Mouse (Mus musculus): ENCODE measurements around the gene Fam216a.
A peak's percentile ranks its signal among the peaks of the same experiment; 100 is the strongest.

Fam216a gene

GRCm38 (mm10) chr5:122391178-122391785, 19.1 kb upstream of the Fam216a start:
- no peak for DNase-seq (ENCODE audit: inconsistent ontology term)

DNA sequence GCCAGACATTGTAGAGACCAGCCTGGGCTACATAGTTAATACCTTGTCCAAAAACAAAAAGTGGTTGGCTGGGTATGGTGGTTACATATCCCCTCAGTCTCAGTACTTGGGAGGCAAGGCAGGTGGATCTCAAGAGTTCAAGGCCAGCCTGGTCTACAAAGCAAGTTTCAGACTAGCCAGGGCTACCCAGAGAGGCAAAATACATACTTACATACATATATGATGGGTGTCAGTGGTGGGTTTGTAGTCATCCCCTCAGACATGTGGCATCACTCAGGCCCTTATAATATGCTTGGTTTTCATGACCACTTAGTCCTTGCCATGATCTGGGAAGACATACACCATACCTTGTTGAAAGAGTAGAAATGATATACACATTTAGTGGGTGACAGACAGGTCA, 18.5 kb upstream of the Fam216a start:
- DNase-seq (ENCODE audit: inconsistent ontology term), result no peak

DNA sequence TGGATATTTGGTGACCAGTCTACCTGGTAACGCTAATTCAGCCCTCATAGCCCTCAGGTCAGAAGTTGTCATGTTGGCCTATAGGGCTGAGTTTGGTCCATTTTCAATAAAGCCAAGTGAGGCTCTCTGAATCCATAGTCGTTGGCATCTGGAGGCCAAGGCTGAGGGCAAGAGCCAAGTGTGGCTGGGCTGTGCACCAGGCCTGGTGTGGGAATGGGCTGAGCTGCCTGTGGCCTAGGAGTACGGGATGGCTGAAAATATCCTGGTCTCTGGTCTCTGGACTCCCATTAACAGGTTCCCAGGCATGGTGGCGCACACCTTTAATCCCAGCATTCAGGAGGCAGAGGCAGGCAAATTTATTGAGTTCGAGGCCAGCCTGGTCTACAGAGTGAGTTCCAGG, 17.8 kb upstream of the Fam216a start:
- no peak for DNase-seq (ENCODE audit: inconsistent ontology term)

- DNase-seq (ENCODE audit: inconsistent ontology term), result peak; percentile 65
Observed at GRCm38 (mm10) chr5:122379374-122380155, 7.4 kb upstream of the Fam216a start.

DNA sequence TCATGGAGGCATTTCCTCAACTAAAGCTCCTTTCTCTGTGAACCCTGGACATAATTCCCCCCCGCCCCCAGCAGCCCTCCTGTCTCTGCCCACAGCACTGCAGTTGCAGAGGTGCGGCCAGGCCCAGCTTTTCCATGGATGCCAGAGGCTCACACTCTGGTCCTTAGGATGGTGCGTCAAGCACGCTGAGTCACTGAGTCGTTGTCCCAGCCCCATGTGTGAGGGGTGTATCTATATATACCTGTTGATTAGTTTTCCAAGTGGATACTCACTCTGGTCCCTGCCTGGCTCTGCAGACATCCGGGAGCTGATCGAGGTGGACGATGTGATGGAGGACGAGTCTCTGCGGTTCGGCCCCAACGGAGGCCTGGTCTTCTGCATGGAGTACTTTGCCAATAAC, 6.0 kb upstream of the Fam216a start:
- DNase-seq (ENCODE audit: inconsistent ontology term), result no peak

GRCm38 (mm10) chr5:122377101-122377833, 5.1 kb upstream of the Fam216a start:
- DNase-seq (ENCODE audit: inconsistent ontology term), result no peak

GRCm38 (mm10) chr5:122372878-122373277, 714 bp upstream of the Fam216a start:
- no peak for DNase-seq (ENCODE audit: inconsistent ontology term)

- DNase-seq (ENCODE audit: inconsistent ontology term), result no peak
Observed at GRCm38 (mm10) chr5:122371591-122372191, 473 bp downstream of the Fam216a start, which contains the start of gene Gpn3. Gene Gpn3 (plus strand): TSS chr5:122371876.

GRCm38 (mm10) chr5:122354492-122355067, 17.6 kb downstream of the Fam216a start:
- no peak for DNase-seq (ENCODE audit: inconsistent ontology term)

- peak; percentile 99 for DNase-seq (ENCODE audit: inconsistent ontology term)
Observed at GRCm38 (mm10) chr5:122353807-122354491, 18.2 kb downstream of the Fam216a start, which contains the start of the genes Rad9b and Vps29. Gene Rad9b (minus strand): TSS chr5:122354233. Gene Vps29 (plus strand): TSS chr5:122354369.

- DNase-seq (ENCODE audit: inconsistent ontology term), result no peak
Observed at GRCm38 (mm10) chr5:122345777-122346176, 26.4 kb downstream of the Fam216a start.

- peak; percentile 44 for DNase-seq (ENCODE audit: inconsistent ontology term)
Observed at GRCm38 (mm10) chr5:122344260-122344659, 27.9 kb downstream of the Fam216a start.

DNA sequence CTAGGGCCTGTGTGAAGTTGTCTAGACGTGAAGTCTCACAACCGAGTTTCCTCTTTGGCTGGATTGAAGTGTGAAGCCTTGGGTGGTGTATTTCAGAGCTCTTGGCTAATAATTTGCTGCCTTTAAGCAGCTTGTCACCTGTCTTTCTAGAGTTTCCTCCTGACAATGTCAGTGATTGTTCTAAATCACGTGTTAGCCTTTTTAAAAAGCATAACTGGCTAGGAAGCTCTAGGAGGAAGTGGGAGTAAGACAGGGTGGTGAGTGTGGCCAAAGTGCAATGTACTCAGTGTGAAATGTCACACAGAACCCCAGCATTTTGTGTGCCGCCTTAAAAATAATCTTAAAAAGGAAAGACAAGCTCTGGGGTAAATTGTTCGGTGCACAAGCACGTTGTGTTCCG, 28.4 kb downstream of the Fam216a start:
- no peak for DNase-seq (ENCODE audit: inconsistent ontology term)

GRCm38 (mm10) chr5:122342874-122343273, 29.3 kb downstream of the Fam216a start:
- no peak for DNase-seq (ENCODE audit: inconsistent ontology term)

- no peak for DNase-seq (ENCODE audit: inconsistent ontology term)
Observed at GRCm38 (mm10) chr5:122336554-122337294, 35.4 kb downstream of the Fam216a start.

DNA sequence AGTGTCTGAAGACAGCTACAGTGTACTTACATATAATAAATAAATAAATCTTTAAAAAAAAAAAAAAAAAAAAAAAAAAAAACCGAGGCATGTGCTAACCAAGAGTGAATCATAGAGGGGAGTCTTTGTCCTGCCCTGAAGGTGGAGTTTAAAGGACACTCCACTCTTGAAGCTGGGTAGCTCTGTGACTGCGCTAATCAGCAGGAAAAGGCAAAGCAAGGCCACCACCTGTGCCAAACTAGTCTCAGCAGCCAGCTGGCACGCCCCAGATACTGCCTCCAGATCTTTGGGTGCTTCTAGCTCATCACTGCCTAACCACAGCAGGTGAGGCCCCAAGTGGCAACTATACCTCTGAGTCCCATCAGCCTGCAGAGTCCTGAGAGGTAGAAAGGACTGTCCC, 37.5 kb downstream of the Fam216a start:
- DNase-seq (ENCODE audit: inconsistent ontology term), result no peak

DNA sequence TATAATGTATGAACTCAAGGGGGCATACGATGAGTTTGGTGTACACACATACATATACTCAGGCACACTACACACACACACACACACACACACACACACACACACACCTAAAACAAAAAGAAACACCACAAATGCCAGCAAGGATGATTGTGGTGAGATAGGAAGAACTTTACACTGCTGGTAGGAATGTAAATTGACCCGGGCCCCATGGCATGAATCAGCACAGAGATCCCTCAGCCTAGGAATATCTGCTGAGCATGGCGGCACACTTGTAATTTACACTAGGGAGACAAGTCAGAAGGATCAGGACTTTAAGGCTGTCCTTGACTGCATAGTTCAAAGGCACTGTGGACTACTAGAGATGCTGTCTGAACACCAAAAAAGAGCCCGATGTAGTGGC, 41.9 kb downstream of the Fam216a start:
- no peak for DNase-seq (ENCODE audit: inconsistent ontology term)

DNA sequence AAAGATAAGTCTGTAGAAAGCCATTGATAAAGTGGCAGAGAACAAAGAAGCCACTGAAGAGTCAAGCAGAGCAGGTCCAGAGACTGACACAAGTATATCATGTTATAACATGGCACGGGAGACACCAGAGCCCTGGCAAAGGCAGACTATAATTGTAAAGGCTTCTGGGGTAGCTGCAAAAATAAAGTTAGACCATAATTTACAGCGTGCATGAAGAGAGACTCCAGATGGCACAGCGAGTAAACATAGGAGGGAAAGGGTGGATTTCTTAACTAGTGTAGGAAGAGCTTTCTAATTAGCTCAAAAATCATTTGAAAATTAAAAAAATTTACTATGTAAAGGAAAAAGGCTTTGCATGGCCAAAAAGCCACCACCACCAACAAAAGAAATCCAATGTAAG, 44.9 kb downstream of the Fam216a start:
- no peak for DNase-seq (ENCODE audit: inconsistent ontology term)

- no peak for DNase-seq (ENCODE audit: inconsistent ontology term)
Observed at GRCm38 (mm10) chr5:122325477-122325876, 46.7 kb downstream of the Fam216a start.
